Mouse (Mus musculus) midbrain, embryonic 15.5 days (tissue): ENCODE measurements around the gene Lime1. TPM values are rescaled to one million over a fixed set of nuclear protein-coding genes. Genes with fewer than 3 reads are reported as not detected.
A peak's percentile ranks its signal among the peaks of the same experiment; 100 is the strongest.

Experiments
- ATAC-seq: fragments of 200-750 bp; cut with Nextera tagmentation; replicated peaks from 2 replicates; pipeline ENCODE4 v1.8.0; 2017; ENCODE audit warnings: moderate TSS enrichment
- H3K27ac ChIP-seq: fragments of 300-500 bp; sonication (generic); 2 replicates; pipeline ENCODE4 v1.5.1; 2015; ENCODE audit warnings: mild to moderate bottlenecking, inconsistent platforms
- H3K27me3 ChIP-seq: fragments of 300-500 bp; sonication (generic); replicated peaks from 2 replicates; pipeline ENCODE4 v1.6.1; 2015; ENCODE audit warnings: inconsistent platforms
- H3K36me3 ChIP-seq: fragments of 300-500 bp; sonication (generic); replicated peaks from 2 replicates; pipeline ENCODE4 v1.6.1; 2015; ENCODE audit warnings: inconsistent platforms
- H3K4me1 ChIP-seq: fragments of 300-500 bp; sonication (generic); 2 replicates; pipeline ENCODE4 v1.6.1; 2015; ENCODE audit warnings: inconsistent platforms
- H3K4me2 ChIP-seq: fragments of 300-500 bp; sonication (generic); 2 replicates; pipeline ENCODE4 v1.6.1; 2015; ENCODE audit warnings: inconsistent platforms, mild to moderate bottlenecking, moderate library complexity
- H3K4me3 ChIP-seq: fragments of 300-500 bp; sonication (generic); 2 replicates; pipeline ENCODE4 v1.5.1; 2015; ENCODE audit warnings: mild to moderate bottlenecking, inconsistent platforms
- H3K9ac ChIP-seq: fragments of 300-500 bp; sonication (generic); 2 replicates; pipeline ENCODE4 v1.6.1; 2015; ENCODE audit warnings: mild to moderate bottlenecking, inconsistent platforms
- H3K9me3 ChIP-seq: fragments of 300-500 bp; sonication (generic); 2 replicates; pipeline ENCODE4 v1.6.1; 2016; ENCODE audit warnings: inconsistent platforms
- WGBS: fragments of 180-500 bp; shearing (Covaris S2); methylation state at CpG from one replicate; pipeline ENCODE4 v1.1.7; 2015; ENCODE audit warnings: mixed read lengths; 5-methylcytosine and 5-hydroxymethylcytosine counted together
- polyA plus RNA-seq: library from polyadenylated mRNA; unstranded; fragments of >200 nt; fragmentation: Nextera tagmentation; extraction: Ambion mirVana; gene quantifications from 2 replicates; pipeline ENCODE4 v1.2.1, GENCODE M21; 2015

The Lime1 gene
- polyA plus RNA-seq, result 66.3 and 71.4 TPM in 2 replicates

- H3K4me3 ChIP-seq, result no peak within 1 kb of the TSS
- no peaks in the 10 kb centered on the region for H3K4me1 ChIP-seq
- H3K9ac ChIP-seq, result no peak within 1 kb of the TSS
- H3K36me3 ChIP-seq, result peaks cover 43% of the 10 kb centered on the region
- no peaks in the 10 kb centered on the region for H3K27me3 ChIP-seq
- ATAC-seq, result no peak
- H3K9me3 ChIP-seq, result no peaks in the 10 kb centered on the region
- no peak within 1 kb of the TSS for H3K27ac ChIP-seq
- WGBS, result 93% methylated on average over 12 of the region's 12 CpGs
- no peak within 1 kb of the TSS for H3K4me2 ChIP-seq
These were observed at the start of gene Lime1 for GRCm38 (mm10) chr2:181379778-181380177. Gene Lime1 (plus strand): TSS chr2:181380078.

DNA sequence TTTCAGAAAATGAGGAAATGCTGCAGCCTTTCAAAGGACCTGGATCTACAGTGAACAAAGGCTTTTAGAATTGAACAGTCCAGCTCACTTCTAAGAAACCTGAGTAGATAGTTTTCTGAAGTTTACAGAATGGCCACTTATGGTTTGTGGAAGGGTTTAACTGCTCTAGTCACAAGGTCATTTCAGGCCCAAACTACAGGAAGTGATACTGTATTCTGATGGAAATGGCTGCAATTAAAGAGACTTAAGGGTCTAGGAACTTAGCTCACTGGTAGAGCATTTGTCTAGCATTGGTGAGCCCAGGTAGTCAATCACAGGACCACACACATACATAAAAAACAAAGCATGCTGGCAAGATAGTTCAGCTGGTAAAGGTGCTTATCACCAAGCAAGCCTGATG, 47.3 kb upstream of the Lime1 start:
- ATAC-seq, result no peak
- H3K36me3 ChIP-seq, result peaks cover 29% of the 10 kb centered on the region
- H3K4me2 ChIP-seq, result no peak overlapping the region
- no peaks in the 10 kb centered on the region for H3K27me3 ChIP-seq
- no peak overlapping the region for H3K4me3 ChIP-seq
- H3K4me1 ChIP-seq, result no peaks in the 10 kb centered on the region
- no peak overlapping the region for H3K9ac ChIP-seq
- H3K9me3 ChIP-seq, result no peaks in the 10 kb centered on the region
- no peak overlapping the region for H3K27ac ChIP-seq

- peaks cover 23% of the 10 kb centered on the region for H3K36me3 ChIP-seq
- ATAC-seq, result no peak
- 57% methylated on average over 3 of the region's 3 CpGs for WGBS
These were observed 45.9 kb upstream of the Lime1 start for GRCm38 (mm10) chr2:181334023-181334422.

GRCm38 (mm10) chr2:181340426-181340825, 39.5 kb upstream of the Lime1 start:
- Histone ChIP-seq H3K27me3 (no peaks in the 10 kb centered on the region), H3K4me2 (no peak overlapping the region), H3K9me3 (no peaks in the 10 kb centered on the region), H3K9ac (no peak overlapping the region), H3K4me1 (no peaks in the 10 kb centered on the region), H3K27ac (no peak overlapping the region), H3K4me3 (no peak overlapping the region), H3K36me3 (peaks cover 26% of the 10 kb centered on the region)
- WGBS, result 84% methylated on average over 4 of the region's 4 CpGs
- ATAC-seq, result no peak

More at GRCm38 (mm10) chr2:181334023-181334422, 45.9 kb upstream of the Lime1 start:
- Histone ChIP-seq H3K27me3 (no peaks in the 10 kb centered on the region), H3K4me3 (no peak overlapping the region), H3K4me1 (no peaks in the 10 kb centered on the region), H3K4me2 (no peak overlapping the region), H3K27ac (no peak overlapping the region), H3K9me3 (no peaks in the 10 kb centered on the region), H3K9ac (no peak overlapping the region)

DNA sequence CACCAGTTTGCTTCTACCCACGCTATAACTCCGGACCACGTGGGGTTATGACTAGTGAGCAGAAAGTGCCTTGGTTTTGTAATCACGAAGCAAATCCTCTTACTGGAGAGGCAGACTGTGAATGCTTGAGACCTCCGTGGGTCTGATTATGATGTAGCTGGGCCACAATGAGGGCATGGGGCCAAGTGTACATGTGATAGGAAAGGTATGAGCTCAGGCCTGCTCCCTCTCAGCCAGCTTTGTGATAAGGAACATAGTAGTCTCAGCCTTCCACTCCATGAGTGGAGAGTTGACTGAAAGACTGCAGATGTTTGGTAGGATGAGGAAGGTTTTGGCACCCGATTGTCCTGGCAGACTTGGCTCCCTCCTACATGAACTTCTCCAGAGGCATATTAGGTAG, 37.1 kb upstream of the Lime1 start:
- H3K36me3 ChIP-seq, result peaks cover 17% of the 10 kb centered on the region
- WGBS, result 96% methylated on average over 6 of the region's 6 CpGs
- H3K4me2 ChIP-seq, result no peak overlapping the region
- ATAC-seq, result no peak
- no peaks in the 10 kb centered on the region for H3K4me1 ChIP-seq
- H3K27ac ChIP-seq, result no peak overlapping the region
- no peak overlapping the region for H3K4me3 ChIP-seq
- H3K9ac ChIP-seq, result no peak overlapping the region
- H3K9me3 ChIP-seq, result no peaks in the 10 kb centered on the region
- H3K27me3 ChIP-seq, result no peaks in the 10 kb centered on the region

GRCm38 (mm10) chr2:181356780-181357179, 23.1 kb upstream of the Lime1 start:
- Histone ChIP-seq H3K9me3 (no peaks in the 10 kb centered on the region), H3K36me3 (peaks cover 54% of the 10 kb centered on the region), H3K27ac (no peak overlapping the region), H3K4me3 (no peak overlapping the region), H3K27me3 (no peaks in the 10 kb centered on the region), H3K4me1 (no peaks in the 10 kb centered on the region), H3K4me2 (no peak overlapping the region), H3K9ac (no peak overlapping the region)
- WGBS, result 84% methylated on average over 3 of the region's 3 CpGs
- ATAC-seq, result no peak

GRCm38 (mm10) chr2:181363946-181364345, 15.9 kb upstream of the Lime1 start:
- Histone ChIP-seq H3K4me3 (peak overlapping the region; percentile 56), H3K9me3 (no peaks in the 10 kb centered on the region), H3K36me3 (peaks cover 36% of the 10 kb centered on the region), H3K27me3 (no peaks in the 10 kb centered on the region), H3K27ac (0 out of 2 replicates have a peak overlapping the region, but pooled peaks have one; percentile 91), H3K4me1 (peaks cover 43% of the 10 kb centered on the region), H3K4me2 (peak overlapping the region; percentile 88), H3K9ac (peak overlapping the region; percentile 84)
- 83% methylated on average over 3 of the region's 3 CpGs for WGBS
- no peak for ATAC-seq

- peak overlapping the region; percentile 88 for H3K4me2 ChIP-seq
- H3K4me1 ChIP-seq, result peaks cover 48% of the 10 kb centered on the region
- no peaks in the 10 kb centered on the region for H3K27me3 ChIP-seq
- H3K36me3 ChIP-seq, result peaks cover 31% of the 10 kb centered on the region
- peak overlapping the region; percentile 56 for H3K4me3 ChIP-seq
- peak overlapping the region; percentile 84 for H3K9ac ChIP-seq
- H3K9me3 ChIP-seq, result no peaks in the 10 kb centered on the region
- peak; percentile 32; the same call in 1 of the 2 replicates for ATAC-seq
- H3K27ac ChIP-seq, result peak overlapping the region; percentile 91
- 11% methylated on average over 14 of the region's 14 CpGs for WGBS
These were observed 15.4 kb upstream of the Lime1 start for GRCm38 (mm10) chr2:181364487-181364859.

- Histone ChIP-seq H3K4me2 (peak within 1 kb of the TSS; percentile 88), H3K4me3 (peak within 1 kb of the TSS; percentile 56), H3K36me3 (peaks cover 26% of the 10 kb centered on the region), H3K9ac (peak within 1 kb of the TSS; percentile 84), H3K27me3 (no peaks in the 10 kb centered on the region), H3K9me3 (no peaks in the 10 kb centered on the region), H3K4me1 (peaks cover 54% of the 10 kb centered on the region), H3K27ac (peak within 1 kb of the TSS; percentile 91)
- under 1% methylated on average over 70 of the region's 71 CpGs for WGBS
- ATAC-seq, result peak; percentile 93
These were observed 14.8 kb upstream of the Lime1 start, which contains the start of the genes Zgpat and Arfrp1 for GRCm38 (mm10) chr2:181364860-181365596. Gene Zgpat (plus strand): TSS chr2:181364928. Gene Arfrp1 (minus strand): TSS chr2:181365404.

- peaks cover 54% of the 10 kb centered on the region for H3K4me1 ChIP-seq
- H3K27me3 ChIP-seq, result no peaks in the 10 kb centered on the region
- H3K9me3 ChIP-seq, result no peaks in the 10 kb centered on the region
- peaks cover 20% of the 10 kb centered on the region for H3K36me3 ChIP-seq
- H3K27ac ChIP-seq, result peak overlapping the region; percentile 91
- under 1% methylated on average over 20 of the region's 20 CpGs for WGBS
- peak overlapping the region; percentile 84 for H3K9ac ChIP-seq
- peak overlapping the region; percentile 56 for H3K4me3 ChIP-seq
- peak overlapping the region; percentile 88 for H3K4me2 ChIP-seq
- peak; percentile 52 for ATAC-seq
These were observed 14.2 kb upstream of the Lime1 start for GRCm38 (mm10) chr2:181365655-181366075.

DNA sequence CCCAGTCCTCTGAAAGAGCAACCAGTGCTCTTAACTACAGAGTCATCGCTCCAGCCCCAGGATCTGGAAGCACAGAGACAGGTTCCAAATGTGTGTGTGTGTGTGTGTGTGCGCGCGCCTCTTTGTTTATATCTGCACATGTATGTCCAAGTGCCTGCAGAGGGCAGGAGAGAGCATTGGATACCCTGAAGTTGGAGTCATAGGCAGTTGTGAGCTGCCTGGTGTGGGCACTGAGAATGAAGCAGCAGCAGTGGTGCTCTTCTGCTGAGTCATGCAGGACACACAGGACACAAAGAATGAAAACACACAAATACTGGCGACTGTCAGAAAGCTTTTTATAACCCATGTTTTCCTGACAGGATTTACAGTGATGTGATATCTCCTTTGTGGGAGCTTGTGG, 9.9 kb upstream of the Lime1 start:
- ATAC-seq, result no peak
- H3K9me3 ChIP-seq, result no peaks in the 10 kb centered on the region
- 98% methylated on average over 5 of the region's 5 CpGs for WGBS

GRCm38 (mm10) chr2:181375787-181376186, 4.1 kb upstream of the Lime1 start:
- no peak for ATAC-seq
- no peak overlapping the region for H3K27ac ChIP-seq
- H3K9me3 ChIP-seq, result no peaks in the 10 kb centered on the region
- H3K9ac ChIP-seq, result no peak overlapping the region
- H3K27me3 ChIP-seq, result no peaks in the 10 kb centered on the region
- no peak overlapping the region for H3K4me3 ChIP-seq
- WGBS, result 92% methylated on average over 2 of the region's 2 CpGs
- no peak overlapping the region for H3K4me2 ChIP-seq
- H3K4me1 ChIP-seq, result 0 out of 2 replicates have a peak, but pooled peaks cover 3% of the 10 kb centered on the region
- H3K36me3 ChIP-seq, result peaks cover 18% of the 10 kb centered on the region; the same call in 1 of the 2 replicates

More for the DNA sequence above, 9.9 kb upstream of the Lime1 start:
- Histone ChIP-seq H3K27ac (no peak overlapping the region), H3K36me3 (no peaks in the 10 kb centered on the region; the same call in 1 of the 2 replicates), H3K4me3 (no peak overlapping the region), H3K27me3 (no peaks in the 10 kb centered on the region), H3K4me1 (peaks cover 42% of the 10 kb centered on the region), H3K4me2 (no peak overlapping the region), H3K9ac (no peak overlapping the region)

DNA sequence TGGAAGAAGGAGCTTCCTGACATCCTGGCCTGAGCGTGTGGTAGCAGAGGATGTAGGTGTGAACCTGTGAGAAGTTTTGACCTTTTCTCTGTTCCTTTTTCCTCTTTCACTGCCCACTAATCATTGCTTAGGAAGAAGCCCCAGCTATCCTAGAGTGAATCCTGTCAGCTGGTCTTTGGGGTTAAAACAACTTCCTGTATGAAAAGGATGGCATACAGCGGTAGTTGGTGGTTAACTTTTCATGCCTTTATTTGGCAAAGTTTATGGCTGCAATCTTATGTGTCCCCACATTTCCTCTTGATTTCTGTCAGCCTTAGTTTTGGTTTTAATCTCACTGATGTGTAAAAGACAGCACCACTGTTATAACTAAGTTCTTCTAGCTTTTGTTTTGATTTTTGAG, 2.6 kb upstream of the Lime1 start:
- H3K9me3 ChIP-seq, result no peaks in the 10 kb centered on the region
- H3K36me3 ChIP-seq, result peaks cover 29% of the 10 kb centered on the region; the same call in 1 of the 2 replicates
- no peak overlapping the region for H3K9ac ChIP-seq
- ATAC-seq, result no peak
- WGBS, result 92% methylated on average over 2 of the region's 2 CpGs
- no peak overlapping the region for H3K27ac ChIP-seq
- H3K4me3 ChIP-seq, result no peak overlapping the region
- H3K27me3 ChIP-seq, result no peaks in the 10 kb centered on the region
- no peak overlapping the region for H3K4me2 ChIP-seq
- H3K4me1 ChIP-seq, result no peaks in the 10 kb centered on the region
